Mouse (Mus musculus) kidney, adult 2 months (tissue): ENCODE results near the gene Pga5. TPM values are rescaled to one million over a fixed set of nuclear protein-coding genes. Genes with fewer than 3 reads are reported as not detected.

Experiments used
- DNase-seq: peaks from one replicate; pipeline ENCODE4 v3.0.0; 2021
- H3K27ac ChIP-seq: fragments of 200-500 bp; 2 replicates; pipeline ENCODE4 v1.5.1; 2012; ENCODE audit warnings: low read depth, low read length, control low read depth, inconsistent platforms; ENCODE audit not compliant: insufficient read depth
- H3K27me3 ChIP-seq: fragments of 200-500 bp; replicated peaks from 2 replicates; pipeline ENCODE4 v1.6.1; 2012; ENCODE audit warnings: mild to moderate bottlenecking, moderate library complexity, low read length, inconsistent platforms; ENCODE audit not compliant: control insufficient read depth, insufficient read depth
- H3K36me3 ChIP-seq: fragments of 200-500 bp; 2 replicates; pipeline ENCODE4 v1.6.1; 2012; ENCODE audit warnings: mild to moderate bottlenecking, moderate library complexity, low read length, inconsistent platforms; ENCODE audit not compliant: control insufficient read depth, insufficient read depth
- H3K4me1 ChIP-seq: fragments of 200-500 bp; 2 replicates; pipeline ENCODE4 v1.6.1; 2011; ENCODE audit warnings: low read length; ENCODE audit not compliant: control insufficient read depth, insufficient read depth
- H3K4me3 ChIP-seq: fragments of 200-500 bp; 2 replicates; pipeline ENCODE4 v1.5.1; 2011; ENCODE audit warnings: mild to moderate bottlenecking, low read depth, low read length, control low read depth; ENCODE audit not compliant: insufficient read depth
- CTCF ChIP-seq: fragments of 200-500 bp; conservative IDR thresholded peaks from 2 replicates; pipeline ENCODE4 v1.5.1; 2011; ENCODE audit warnings: low read depth, mild to moderate bottlenecking, control low read depth, low read length, moderate library complexity, mixed read lengths; ENCODE audit not compliant: insufficient read depth, insufficient read length
- POLR2A ChIP-seq: fragments of 200-500 bp; IDR thresholded peaks from one replicate; pipeline ENCODE4 v1.6.1; 2011; ENCODE audit warnings: low read depth, low read length, control low read depth
- WGBS: fragments of 180-500 bp; shearing (Covaris S2); methylation state at CpG from one replicate; pipeline ENCODE4 v1.1.7; 2018; 5-methylcytosine and 5-hydroxymethylcytosine counted together
- polyA plus RNA-seq: library from polyadenylated mRNA; depleted of rRNA; stranded (reverse); fragments of >200 nt; gene quantifications from 2 replicates; pipeline ENCODE4 v1.2.3, GENCODE M21; 2012

Gene Pga5
- polyA plus RNA-seq, 1 experiment = 1.0 TPM

- peaks cover 7% of the 10 kb centered on the region for H3K4me1 ChIP-seq
- no peak overlapping the region for H3K27ac ChIP-seq
- no peak overlapping the region for H3K4me3 ChIP-seq
- no peak for DNase-seq
- H3K27me3 ChIP-seq = no peaks in the 10 kb centered on the region
- 56% methylated on average over 4 of the region's 4 CpGs for WGBS
- no peaks in the 10 kb centered on the region for H3K36me3 ChIP-seq
- TF ChIP-seq POLR2A = no peak
- no peak for TF ChIP-seq CTCF
Measured at GRCm38 (mm10) chr19:10681571-10681970, 3.7 kb upstream of the Pga5 start.

- H3K27me3 ChIP-seq = no peaks in the 10 kb centered on the region
- no peak overlapping the region for H3K4me3 ChIP-seq
- no peaks in the 10 kb centered on the region for H3K36me3 ChIP-seq
- no peak for TF ChIP-seq POLR2A
- no peak for TF ChIP-seq CTCF
- no peak overlapping the region for H3K27ac ChIP-seq
- no peaks in the 10 kb centered on the region for H3K4me1 ChIP-seq
- no peak for DNase-seq
- 83% methylated on average over 1 of the region's 1 CpGs for WGBS
Measured at GRCm38 (mm10) chr19:10678772-10679067, 849 bp upstream of the Pga5 start.

GRCm38 (mm10) chr19:10676656-10677055, 1.2 kb downstream of the Pga5 start:
- no peak for DNase-seq
- H3K36me3 ChIP-seq = no peaks in the 10 kb centered on the region
- H3K4me3 ChIP-seq = no peak overlapping the region
- H3K4me1 ChIP-seq = no peaks in the 10 kb centered on the region
- no peak overlapping the region for H3K27ac ChIP-seq
- TF ChIP-seq CTCF = no peak
- no peak for TF ChIP-seq POLR2A
- no peaks in the 10 kb centered on the region for H3K27me3 ChIP-seq
- WGBS = 84% methylated on average over 16 of the region's 16 CpGs

DNA sequence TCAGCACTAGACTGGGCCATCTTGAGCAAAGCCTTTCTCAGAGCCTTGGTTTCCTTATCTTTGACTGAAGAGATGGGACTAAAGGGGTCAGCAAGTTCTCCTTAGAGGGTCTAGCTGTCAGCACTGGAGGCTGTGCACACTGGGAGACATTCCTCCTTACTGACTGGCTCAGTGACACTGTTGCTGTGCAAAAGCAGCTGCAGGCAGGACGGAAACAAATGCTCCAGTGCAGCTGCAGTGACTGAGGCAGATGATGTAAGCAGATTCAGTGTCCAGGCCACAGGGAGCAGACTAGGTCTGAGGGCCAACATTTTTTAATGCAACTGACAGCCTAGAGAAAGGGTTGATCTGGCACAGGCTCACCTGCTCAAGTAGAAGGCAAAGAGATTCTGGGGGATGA, 4.6 kb downstream of the Pga5 start:
- no peak for DNase-seq
- no peaks in the 10 kb centered on the region for H3K36me3 ChIP-seq
- H3K27me3 ChIP-seq = no peaks in the 10 kb centered on the region
- 87% methylated on average over 1 of the region's 1 CpGs for WGBS
- no peak overlapping the region for H3K4me3 ChIP-seq
- TF ChIP-seq CTCF = no peak
- no peak for TF ChIP-seq POLR2A
- H3K4me1 ChIP-seq = no peaks in the 10 kb centered on the region
- no peak overlapping the region for H3K27ac ChIP-seq

- no peaks in the 10 kb centered on the region for H3K36me3 ChIP-seq
Measured at GRCm38 (mm10) chr19:10671854-10672417, 5.9 kb downstream of the Pga5 start.

DNA sequence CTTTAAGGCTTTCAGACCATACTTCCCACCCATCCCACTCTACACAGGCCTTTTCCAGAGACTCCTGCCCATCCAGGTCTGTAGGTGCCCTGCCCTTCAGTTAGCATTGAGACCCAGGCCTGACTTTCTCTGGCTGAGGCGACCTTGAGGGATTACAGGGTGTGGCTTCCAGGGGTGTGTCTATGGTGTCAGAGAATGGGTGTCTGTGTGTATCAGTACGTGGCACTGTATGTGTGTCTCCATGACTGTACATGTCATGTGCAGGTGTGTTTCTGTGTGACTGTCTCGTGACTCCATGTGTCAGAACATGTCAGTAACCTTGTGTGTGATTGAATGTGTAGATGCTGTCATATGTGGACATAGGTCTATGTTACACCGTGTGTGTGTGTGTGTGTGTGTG, 6.6 kb downstream of the Pga5 start:
- 88% methylated on average over 4 of the region's 4 CpGs for WGBS
- Histone ChIP-seq H3K27me3 (no peaks in the 10 kb centered on the region), H3K36me3 (no peaks in the 10 kb centered on the region), H3K4me3 (no peak overlapping the region), H3K27ac (no peak overlapping the region), H3K4me1 (no peaks in the 10 kb centered on the region)
- no peak for DNase-seq
- TF ChIP-seq POLR2A (no peak), CTCF (no peak)

More at GRCm38 (mm10) chr19:10671854-10672417, 5.9 kb downstream of the Pga5 start:
- no peak overlapping the region for H3K4me3 ChIP-seq
- no peak for DNase-seq
- H3K27me3 ChIP-seq = no peaks in the 10 kb centered on the region
- H3K4me1 ChIP-seq = no peaks in the 10 kb centered on the region
- H3K27ac ChIP-seq = no peak overlapping the region
- WGBS = 55% methylated on average over 9 of the region's 9 CpGs
- TF ChIP-seq CTCF (no peak), POLR2A (no peak)

DNA sequence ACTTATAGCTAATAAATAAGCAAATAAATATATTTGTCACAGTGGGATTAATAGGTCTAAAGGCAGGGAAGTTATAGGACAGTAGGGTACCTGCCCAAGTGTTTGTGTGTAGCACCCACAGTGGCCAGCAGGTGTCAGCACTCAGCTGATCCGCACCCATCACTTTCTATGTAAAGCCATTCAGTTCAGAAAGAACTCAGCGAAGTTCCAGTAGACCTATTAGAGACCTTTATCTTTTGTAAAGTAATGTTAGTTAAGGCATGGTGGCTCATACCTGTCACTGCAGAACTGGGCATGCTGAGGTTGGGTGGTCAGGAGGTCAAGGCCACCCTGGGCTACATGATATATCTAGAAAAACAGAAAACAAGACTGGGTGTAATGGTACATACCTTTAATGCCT, 12.4 kb downstream of the Pga5 start:
- H3K36me3 ChIP-seq = no peaks in the 10 kb centered on the region
- DNase-seq = peak; percentile 61
- peak; percentile 83 for TF ChIP-seq CTCF
- no peak for TF ChIP-seq POLR2A
- H3K27ac ChIP-seq = no peak overlapping the region
- no peak overlapping the region for H3K4me3 ChIP-seq
- H3K4me1 ChIP-seq = no peaks in the 10 kb centered on the region
- 10% methylated on average over 2 of the region's 2 CpGs for WGBS
- no peaks in the 10 kb centered on the region for H3K27me3 ChIP-seq

DNA sequence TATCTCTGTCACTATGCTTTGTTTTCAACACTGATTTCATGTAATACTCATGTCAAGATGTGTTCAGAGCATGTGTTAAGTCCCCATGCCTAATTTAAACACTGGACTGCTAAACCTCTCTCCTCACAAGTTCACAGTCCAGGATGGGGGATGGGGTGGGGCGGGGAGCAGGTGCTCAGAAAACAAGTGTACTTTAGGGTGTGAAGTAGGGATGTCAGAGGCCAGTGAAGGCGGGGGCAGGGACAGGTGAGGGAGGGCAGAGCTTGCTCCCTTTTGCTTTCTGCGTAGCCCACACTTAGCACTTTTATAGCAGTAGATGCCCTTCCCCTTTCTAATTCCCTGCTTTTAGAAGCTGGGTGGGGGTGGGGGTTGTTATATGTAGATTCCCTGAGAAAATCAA, 12.8 kb downstream of the Pga5 start:
- Histone ChIP-seq H3K4me1 (no peaks in the 10 kb centered on the region), H3K27me3 (no peaks in the 10 kb centered on the region), H3K27ac (no peak overlapping the region), H3K36me3 (no peaks in the 10 kb centered on the region), H3K4me3 (no peak overlapping the region)
- TF ChIP-seq POLR2A (no peak), CTCF (no peak)
- WGBS = 54% methylated on average over 3 of the region's 3 CpGs
- DNase-seq = no peak
